Mouse (Mus musculus) heart, adult 8-10 months (tissue): Measurements from ENCODE around the gene Ppp1r10. TPM values are rescaled to one million over a fixed set of nuclear protein-coding genes. Genes with fewer than 3 reads are reported as not detected.

Experiments used
- DNase-seq: peaks from one replicate; pipeline ENCODE4 v3.0.0; 2022; ENCODE audit warnings: low spot score
- total RNA-seq, 4 experiments: library from RNA; stranded (reverse); gene quantifications; 2 replicates each; pipeline ENCODE4 v1.2.4; 2022

Gene Ppp1r10
- total RNA-seq, 4 experiments from 2014 or later: 22.7 to 42.3 (median 25.8) TPM

DNA sequence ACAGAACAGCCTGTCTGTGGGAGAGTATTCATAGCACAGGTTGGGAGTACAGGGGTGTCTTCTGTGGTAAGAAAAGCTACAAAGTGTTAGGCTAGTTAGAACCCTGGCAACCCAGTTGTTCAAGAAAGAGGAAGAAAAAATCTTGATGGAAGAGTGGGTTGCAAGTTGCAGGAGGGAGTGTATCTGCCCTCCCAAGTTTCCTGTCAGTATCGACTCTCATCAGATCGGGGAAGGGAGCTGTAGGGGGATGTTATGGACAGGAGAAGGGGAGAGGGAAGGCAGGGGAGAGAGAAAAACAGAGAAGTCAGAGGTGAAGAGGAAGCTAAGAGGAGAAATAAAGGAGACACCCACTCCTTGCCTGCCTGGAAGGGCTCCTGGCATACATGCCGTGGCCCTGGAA is 15.6 kb upstream of the Ppp1r10 start:
- no peak for DNase-seq

DNA sequence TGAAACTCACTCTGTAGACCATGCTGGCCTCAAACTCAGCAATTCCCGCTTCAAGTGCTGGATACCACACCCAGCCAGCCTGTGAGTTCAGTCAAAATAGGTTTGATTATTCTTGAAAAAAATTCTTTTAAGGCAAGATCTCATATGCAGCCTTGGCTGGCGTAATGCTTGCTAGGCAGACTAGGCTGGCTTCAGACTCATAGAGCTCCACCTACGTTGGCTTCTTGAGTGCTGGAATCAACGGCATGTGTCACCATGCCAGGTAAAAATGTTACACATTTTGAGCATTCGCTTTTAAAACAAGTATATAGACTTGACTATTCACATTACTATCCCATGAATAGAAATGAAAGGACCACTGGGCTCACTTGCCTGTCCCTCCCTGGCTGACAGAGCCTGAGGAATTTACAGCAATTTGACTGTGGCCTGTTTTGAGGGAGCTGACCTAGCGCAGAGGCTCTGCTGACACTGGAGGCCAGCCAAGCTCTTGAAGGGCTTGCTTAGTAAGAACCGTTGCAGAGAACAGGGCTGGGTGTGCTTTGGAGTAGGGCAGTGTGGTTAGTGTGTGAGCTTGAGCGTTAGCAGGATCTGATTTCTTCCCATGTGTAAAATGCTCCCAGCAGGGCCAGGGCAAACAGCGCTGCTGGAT is 12.8 kb upstream of the Ppp1r10 start:
- DNase-seq: peak; percentile 52

DNA sequence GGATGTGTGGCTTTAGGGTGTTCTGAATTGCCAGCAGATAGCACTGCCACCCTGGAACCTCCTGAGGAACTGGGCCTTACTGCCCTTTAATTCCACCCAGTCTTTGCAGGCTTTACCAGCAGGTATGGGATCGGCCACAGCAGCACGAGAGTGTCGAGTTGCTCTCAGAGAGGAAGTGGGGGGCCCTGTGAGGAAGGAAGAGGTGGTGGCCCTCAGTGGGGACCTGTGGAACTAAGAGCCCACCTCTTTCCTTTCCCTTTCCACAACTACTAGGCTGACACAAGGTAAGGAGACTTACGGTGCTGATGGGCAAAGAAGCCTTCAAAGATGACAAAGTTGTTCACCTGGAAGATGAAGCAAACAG is 12.3 kb upstream of the Ppp1r10 start:
- DNase-seq: no peak

DNA sequence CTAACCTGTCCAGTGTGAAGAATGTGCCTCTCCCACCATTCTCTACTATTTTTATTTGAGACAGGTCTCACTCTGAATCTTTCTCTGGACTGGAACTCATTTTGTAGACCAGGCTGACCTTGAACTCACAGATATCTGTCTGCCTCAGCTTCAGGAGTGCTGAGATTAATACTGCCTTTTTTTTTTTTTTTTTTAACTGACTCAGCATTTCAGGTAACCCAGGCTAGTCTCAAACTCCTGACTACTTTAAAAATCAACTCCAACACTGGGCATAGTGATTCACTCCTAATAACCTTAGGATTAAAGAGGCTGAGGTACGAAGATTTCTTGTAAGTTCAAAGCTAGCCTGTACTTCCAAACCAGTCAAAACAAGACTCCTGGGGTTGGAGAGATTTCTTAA is 10.6 kb upstream of the Ppp1r10 start:
- DNase-seq: no peak

DNA sequence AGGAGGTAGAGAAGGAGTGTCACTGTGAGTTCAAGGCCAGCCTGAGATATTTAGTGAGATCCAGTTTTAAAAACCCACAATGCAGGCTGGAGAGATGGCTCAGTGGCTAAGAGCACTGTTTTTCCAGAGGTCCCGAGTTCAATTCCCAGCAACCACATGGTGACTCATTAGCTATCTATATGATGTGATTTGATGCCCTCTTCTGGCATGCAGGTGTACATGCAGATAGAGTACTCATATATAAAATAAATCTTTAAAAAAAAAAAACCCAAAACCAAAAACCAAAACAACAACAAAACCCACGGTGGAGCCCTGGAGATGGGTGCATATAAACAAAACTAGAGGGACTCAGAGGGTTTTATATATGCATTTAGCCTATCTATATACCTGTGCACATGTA is 8.6 kb upstream of the Ppp1r10 start:
- no peak for DNase-seq

DNA sequence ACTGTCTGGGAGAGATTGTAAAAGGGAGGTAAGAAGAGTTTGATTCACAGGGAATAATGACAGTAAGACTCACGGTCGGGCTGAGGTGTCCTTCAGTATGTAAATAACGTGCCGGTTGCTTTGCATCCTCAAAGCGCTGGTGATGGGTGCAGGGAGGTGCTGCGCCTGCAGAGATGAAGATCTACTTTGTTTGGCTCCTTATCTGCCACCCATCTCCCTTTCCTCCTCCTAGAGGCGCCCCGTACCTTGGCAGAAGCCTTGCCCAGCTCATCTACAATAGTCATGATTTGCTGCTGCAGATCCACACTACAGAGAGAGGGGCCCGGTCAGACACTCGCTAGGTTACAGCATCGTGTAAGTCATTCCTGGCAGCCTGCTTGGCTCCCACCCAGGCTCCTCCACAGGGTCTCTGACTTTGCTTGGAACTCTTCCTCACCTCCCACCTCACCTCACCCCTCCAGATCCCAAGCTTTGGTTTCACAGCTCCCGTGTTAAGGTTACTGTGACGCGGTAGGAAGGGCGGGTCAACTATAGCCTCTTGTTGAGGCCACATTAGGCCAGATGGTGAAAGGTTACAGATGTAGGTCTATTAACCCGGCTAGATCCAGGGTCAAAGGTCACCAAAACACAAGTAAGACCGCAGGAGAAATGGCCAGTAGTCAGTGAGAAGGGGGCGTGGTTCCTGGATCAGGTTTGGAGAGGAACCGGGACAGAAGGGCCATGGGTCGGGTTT is 6.9 kb upstream of the Ppp1r10 start:
- no peak for DNase-seq

DNA sequence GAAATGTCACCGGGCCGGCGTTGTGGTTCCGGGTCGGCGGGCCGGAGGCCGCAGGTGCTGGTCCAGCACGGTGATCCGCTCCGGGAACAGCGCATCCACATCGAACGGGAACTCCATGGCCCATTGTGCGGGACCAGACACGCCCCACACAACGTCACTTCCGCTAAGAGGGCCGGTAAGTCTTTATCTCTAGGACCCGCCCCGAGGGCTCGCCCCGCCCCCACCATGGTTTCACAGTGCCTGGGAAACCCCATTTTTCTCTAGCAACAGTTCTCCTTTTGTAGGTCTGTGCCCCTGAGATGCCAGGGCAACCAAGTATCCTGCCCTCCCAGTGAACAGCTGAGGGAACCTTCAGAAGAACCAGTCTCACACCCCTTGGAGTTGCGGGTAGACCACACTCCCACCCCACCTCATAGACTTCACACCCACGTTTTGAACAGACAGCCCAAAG is 6.3 kb upstream of the Ppp1r10 start, which contains the start of gene Atat1:
Gene Atat1, minus strand, starts transcription at position 157 of the 451 bp plus-strand sequence.
- DNase-seq: peak; percentile 94

DNA sequence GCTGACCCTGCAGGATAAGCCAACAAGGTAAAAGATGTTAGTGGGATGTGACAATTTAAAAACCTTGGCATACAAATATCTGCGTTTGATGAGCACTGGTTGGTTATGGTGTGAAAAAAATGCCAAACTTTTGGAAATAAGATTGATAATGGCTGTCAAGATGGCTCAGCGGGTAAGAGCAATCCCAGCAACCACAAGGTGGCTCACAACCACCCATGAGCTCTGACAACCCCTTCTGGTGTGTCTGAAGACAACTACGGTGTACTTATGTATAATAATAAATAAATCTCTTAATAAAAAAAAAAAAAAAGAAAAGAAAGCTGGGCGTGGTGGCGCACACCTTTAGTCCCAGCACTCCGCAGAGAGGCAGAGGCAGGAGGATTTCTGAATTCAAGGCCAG is 1.3 kb upstream of the Ppp1r10 start:
- DNase-seq: no peak

DNA sequence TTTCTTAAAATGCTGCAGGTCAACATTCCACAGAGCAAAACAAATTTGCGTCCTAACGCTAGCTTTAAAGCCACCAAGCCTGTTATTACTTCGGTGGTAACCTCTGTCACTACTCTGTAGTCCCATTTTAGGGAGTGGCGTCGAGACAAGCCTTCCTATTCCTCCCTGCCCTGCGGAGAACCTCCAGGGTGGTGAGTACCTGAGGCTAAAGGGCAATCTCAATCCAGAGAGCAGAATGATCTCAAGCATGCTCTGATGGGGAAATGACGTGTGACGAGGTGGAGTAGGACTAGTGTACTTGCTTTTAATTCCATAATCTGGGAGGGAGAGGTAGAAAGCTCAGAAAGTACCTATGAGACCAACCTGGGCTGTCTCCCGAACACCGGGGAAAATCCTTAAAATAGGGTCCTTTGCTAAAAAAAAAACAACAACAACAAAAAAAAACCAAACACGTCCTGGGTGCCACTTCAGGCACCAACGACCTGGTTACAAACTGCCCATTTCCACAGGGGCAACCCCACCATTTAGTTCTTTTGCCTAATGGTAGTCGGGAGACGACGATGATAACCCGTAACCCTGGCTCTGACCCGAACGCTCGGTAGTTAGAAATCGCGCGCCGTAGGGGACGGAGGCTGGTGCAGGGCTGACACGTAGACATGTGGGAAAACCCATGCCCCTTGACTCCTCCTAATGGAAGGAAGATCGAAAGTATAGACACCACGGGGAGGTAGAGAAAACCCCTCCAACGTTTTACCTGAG is 517 bp upstream of the Ppp1r10 start:
- DNase-seq: no peak

DNA sequence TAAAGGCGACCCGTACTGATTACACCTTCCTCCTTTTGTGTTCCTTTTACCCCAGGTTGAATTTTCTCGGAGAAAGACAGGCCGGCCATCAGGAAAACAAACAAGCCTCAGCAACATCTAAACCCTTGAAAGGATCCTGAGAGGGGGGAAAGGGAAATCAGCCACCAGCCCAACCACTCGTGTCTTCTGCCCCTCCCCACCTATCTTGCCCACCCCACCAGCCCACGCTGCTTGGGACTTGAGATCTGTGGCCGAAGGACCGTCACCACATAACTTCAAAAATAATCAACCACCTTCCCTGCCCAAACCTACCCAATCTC is 869 bp downstream of the Ppp1r10 start:
- no peak for DNase-seq

DNA sequence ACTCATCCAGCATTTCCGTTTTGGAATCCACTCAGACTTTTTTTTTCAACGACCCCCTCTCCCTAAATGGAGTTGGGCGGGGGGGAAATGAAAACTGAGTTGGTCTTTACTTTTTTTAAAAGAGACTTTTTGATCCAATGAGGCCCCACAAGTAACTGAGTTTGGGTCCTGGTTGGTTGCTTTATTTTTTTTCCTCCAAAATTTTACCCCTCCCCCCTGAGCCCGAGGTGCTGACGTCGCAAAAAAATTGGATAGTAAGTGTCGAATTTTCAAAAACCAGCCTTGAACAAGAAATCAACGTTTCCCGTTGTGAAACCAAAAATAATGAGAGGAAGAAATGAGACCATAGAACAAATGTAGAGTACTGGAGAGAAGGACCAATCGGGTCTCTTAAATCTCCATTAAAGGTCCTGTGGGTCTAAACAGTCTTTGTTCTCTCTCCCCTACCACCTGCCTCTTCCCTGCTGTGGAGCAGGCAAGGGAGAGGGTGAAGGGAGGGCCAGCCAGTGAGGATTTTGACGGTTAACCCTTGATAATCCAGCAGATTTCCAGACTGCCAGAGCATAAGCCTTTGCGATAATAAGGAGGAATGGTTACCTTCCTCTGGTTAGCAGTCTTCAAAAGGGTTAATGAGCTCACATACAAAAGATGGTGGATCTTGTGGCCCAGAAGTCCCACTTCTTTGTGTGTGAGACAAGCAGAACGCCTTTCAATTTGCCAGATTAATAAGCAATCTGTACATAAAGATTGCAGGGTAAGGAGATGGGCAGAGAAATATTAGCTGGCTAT is 1.4 kb downstream of the Ppp1r10 start:
- DNase-seq: peak; percentile 44

DNA sequence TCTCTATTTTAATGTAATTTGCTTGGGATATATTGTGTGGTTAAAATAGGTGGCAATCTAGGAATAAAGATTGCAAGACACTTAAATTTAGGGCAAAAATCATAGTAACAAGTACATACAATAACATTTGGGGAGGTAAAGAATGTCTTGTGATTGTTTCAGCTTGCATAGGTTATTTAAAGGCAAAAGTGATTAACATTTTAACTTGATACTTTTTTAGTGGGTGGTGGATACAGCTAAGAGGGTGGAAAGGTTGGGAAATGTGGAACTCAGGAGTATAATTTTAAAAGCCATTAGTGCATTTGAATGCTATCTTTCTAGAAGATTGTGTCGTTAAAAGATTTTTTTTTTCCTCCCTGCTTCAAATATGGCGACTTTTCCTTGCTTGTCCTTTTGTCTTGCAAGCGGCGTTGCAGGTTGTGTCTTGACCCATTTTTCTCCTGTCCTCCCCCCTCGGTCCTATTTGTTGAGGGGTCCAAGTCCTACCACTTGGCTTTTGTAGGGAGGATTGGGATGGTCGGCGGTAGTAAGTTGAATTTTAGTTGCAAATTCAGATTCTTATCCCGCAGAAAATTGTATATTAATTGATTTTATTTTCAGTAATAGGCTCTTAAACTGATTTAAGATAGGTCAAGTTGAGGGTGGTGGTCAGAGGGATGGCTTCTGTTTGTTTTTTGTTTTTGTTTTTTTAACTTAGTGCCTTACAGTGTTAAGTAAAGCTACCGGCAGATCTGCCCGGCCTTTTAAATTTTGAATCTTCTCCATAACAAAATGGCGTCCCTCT is 2.2 kb downstream of the Ppp1r10 start:
- DNase-seq: peak; percentile 70

DNA sequence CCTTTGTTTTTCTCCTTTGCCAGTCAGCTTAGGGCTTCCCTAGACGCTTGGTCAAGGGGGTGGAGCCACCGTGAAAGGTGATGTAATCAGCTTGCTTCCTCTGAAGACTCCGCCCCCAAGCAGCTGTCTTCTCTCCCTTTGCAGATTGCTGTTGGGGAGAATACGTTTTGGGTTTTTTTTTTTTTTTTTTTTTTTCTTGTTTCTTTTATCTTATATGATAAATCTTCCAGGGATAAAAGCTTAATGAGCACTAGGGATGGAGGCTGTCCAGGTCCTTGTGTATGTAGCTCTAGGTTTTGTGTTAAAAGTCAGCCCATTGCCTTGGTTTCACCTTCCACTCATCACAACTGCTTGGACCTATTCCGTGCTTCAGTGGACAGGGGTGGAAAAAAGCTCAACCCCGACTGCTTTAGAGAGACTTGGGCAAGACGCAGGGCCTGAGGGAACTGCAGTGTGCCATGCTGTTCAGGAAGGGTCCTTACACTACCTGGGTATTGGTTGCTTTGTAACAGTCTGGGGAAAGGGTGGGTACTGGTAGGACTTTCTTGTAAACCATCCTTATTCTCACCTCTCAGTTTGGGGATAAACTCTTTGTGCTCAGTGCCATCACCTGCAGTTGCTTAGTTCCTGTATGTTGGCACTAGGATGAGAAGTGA is 3.0 kb downstream of the Ppp1r10 start:
- peak; percentile 97 for DNase-seq

DNA sequence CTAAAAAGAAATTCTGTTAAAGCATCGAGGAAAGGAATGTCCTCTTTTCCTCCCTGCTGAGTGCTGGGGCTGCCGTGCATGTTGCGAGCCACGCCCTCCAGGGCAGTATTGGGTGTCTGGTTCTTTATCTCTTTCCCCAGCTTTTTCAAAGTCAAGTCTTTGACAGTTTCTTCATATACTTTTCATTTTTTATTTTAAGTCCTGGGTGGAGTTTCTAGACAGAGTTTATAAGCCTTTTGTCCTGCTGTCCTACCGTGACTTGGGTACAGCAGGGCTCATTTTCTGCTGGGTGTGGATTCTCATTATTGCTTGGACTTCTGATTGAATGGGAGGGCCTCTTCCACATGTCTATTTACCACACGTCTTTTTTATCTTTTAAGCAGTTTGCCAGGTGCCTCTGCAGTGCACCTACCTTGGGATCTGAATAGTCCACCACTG is 3.6 kb downstream of the Ppp1r10 start:
- no peak for DNase-seq

DNA sequence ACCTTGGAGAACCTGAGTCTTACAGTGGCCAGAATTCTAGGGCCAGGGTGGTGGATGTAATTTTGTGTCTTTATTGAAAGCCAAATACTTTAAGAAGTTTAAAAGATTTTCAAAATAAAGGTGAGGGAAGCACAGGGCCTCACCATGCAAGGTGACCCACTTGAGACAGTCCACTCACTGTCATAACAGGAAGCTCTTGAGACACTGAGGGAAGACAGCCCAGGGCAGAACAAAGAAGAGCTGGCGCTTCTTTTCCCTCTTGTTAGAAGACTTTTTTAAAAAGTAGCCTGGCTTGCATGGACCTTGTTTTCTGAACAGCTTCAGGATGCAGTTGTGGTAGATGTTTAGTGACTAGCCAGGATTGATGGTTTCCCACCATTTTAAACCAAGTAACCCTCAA is 4.2 kb downstream of the Ppp1r10 start:
- no peak for DNase-seq

DNA sequence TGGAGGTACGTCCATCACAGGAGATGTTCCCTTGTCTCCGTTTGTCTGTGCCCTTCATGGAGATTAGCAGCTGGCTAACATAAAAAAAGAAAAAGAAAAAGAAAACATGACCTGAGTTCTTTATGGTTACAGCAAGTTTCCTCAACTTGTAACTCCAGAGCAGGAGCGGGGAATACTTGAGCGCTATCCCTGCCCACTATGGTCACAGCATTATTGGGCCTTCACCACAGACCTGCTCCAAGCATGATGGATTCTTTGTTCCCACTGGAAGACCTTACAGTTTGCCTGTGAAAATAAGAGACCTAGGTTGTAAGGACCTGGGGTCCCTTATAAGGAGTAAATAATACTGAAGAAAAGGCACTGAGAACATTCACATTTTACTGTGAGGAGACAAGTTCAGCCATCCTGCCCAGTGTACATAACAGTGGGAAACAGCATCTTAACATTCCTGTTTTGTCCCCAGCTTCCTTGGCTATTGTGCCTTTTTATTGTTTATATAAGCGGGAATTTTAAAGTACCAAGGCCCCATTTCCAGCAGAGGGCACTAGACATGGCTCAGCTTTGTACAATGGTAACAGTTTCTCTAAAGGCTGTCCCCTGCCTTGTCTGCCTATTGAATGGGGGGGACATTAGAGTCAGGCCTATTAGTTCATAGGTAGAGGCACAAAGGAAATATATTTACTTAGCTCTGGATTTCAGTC is 4.8 kb downstream of the Ppp1r10 start:
- no peak for DNase-seq

DNA sequence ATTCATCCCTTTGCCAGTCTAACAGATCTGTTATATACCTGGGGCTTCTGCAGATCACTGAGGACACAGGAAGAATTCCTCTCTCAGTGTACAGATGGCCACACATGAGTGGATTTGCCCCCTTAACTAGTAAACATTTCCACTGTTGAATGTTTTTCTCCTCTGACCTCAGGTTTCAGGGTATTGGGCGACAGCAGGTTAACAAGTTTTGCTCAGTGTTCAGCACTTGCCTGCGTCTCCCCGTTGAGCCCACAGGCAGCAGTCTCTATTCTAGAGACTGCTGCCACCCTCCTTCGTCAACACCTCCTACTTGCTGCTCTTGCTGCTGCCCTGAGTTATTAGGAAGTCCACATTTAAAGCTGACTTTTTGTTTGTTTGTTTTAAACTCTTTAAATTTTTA is 5.5 kb downstream of the Ppp1r10 start:
- no peak for DNase-seq

DNA sequence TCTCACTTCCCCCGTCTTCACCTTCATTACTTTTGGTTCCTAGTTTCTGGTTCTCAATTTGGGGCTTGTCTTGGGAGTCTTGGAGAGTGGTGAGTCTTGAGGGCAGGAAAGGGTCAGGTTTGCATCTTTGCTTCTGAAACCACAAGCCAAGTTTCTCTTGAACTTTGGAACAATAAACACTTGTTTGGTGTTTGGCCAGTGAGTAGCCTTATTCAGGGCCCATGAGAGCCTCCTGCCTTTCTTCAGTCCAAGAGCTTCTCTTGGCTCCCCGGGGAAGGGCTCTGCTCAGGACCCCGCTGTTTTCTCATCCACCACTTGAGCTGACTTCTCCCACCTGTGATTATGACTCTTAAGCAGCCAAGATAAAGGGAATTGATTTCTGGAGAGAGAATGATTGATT is 6.3 kb downstream of the Ppp1r10 start:
- DNase-seq: no peak

DNA sequence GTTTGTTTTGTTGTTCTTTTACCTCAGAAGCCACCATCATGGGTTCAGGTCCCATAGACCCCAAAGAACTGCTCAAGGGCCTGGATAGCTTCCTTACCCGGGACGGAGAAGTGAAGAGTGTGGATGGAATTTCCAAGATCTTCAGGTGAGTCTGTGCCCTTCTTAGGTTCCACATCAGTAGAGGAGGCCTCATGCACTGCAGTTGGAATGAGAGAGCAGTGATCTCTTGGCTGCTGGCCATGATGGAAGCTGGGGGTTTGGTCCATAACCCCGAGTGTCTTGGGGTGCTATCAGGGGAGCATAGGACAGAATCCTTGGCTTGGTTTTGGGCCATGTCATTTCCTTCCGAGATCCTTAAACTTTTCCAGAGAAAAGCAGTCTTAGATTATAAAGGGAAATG is 7.0 kb downstream of the Ppp1r10 start:
- DNase-seq: no peak

DNA sequence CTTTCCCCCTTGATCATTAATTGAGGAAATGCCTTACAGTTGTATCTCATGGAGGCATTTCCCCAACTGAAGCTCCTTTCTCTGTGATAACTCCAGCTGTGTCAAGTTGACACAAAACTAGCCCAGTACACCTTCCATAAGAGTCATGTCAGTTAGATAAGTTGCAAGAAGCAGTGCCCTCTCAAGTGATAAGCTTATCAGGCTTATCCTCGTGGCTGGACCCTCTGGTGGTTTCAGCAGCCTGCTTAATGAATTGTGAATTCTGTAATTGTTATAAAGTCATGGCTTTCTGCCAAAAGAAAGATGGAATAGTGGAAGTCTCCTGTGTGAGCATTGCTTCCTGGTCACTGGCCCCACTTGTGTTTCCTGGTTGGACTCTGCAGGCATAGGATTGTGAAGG is 11.2 kb downstream of the Ppp1r10 start:
- no peak for DNase-seq
